Mouse (Mus musculus) spleen, adult 12 weeks (tissue): ENCODE measurements at regions not wholly inside any gene's neighbourhood (a gene's known extent, or its start where the extent isn't known, plus 50 kb on each side); places are given as distances from the start of the nearest gene placed in this dataset.

ENCODE experiments used
- DNase-seq: peaks from one replicate; pipeline ENCODE4 v3.0.0; 2022; ENCODE audit warnings: low spot score

DNA sequence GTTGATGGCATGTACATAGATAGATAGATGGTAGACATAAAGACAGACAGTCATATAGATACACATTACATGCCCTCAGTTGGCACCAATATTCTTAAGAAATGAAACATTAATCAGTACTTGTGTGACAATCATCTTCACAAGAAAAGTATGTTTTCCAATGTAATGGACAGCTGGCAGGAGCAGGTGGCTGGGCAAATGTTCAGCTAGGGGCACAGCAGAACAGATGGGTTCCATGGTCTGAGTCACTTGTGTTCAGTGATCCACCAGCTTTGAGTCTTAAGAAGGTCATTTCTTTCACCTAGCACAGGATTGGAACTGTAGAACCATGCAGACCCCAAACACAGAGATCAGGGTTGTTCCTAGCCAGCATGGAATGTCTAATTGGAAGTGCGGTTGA lies 2631.2 kb upstream of the 5930422O12Rik start:
- DNase-seq: no peak

DNA sequence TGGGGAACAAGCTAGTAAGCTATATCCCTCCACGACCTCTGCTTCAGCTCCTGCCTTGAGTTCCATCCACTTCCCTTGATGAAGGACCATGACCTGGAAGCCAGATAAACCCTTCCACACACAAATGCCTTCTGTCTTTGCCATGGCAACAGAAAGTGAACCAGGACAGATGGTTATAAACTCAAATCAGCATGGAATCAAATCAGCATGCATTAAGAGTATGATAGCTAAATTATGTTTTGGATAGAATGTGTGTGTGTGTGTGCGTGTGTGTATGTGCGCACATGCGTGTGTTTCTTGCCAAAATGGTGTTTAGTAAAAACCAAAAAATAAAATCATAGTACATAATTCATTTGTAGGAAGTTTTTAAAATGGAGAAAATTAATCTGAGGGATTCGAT lies 2611.5 kb upstream of the 5930422O12Rik start:
- DNase-seq: no peak

GRCm38 (mm10) chr8:30822835-30823587 lies 2605.5 kb upstream of the 5930422O12Rik start:
- no peak for DNase-seq

- DNase-seq: no peak
Observed at GRCm38 (mm10) chr8:30823588-30823938, 2604.9 kb upstream of the 5930422O12Rik start.

GRCm38 (mm10) chr8:30826021-30826420 lies 2602.5 kb upstream of the 5930422O12Rik start:
- DNase-seq: no peak

DNA sequence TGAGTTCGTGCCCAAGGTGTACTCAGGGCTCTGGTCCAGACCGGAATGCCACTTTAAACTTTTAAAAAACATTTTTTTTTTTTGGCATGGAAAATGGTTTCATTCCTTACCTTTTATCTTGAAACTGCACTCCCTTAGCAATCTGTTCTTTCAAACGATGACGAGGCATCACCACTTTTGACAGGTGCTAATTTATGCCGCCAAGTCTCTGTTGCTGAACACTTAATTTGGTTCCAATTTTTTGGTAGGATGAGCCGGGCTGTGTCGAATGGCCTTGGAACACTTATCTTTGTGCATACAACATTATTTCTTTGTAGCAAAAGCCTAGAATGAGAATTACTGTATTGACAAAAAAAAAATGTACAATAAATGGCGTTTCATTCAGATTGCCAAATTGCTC lies 2590.5 kb upstream of the 5930422O12Rik start:
- no peak for DNase-seq

DNA sequence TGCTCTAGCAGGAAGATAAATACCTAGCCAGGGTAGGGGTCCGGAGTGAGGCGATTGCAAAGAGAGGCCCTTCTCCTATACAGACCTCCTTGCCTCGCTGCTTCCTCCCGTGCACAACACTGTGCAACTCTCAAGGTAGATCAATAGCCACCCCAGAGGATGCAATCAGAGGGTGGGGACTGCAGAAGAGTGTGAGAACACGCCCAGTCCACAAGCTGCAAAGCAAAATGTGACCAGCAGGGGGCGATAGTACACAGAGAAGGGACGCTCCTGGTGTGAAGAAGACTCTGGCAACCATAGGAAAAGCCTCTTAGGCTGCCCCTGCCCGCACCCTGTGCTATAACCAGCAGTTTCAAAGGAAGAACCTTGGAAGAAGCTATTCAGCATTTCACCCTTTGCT lies 2588.4 kb upstream of the 5930422O12Rik start:
- DNase-seq: no peak

DNA sequence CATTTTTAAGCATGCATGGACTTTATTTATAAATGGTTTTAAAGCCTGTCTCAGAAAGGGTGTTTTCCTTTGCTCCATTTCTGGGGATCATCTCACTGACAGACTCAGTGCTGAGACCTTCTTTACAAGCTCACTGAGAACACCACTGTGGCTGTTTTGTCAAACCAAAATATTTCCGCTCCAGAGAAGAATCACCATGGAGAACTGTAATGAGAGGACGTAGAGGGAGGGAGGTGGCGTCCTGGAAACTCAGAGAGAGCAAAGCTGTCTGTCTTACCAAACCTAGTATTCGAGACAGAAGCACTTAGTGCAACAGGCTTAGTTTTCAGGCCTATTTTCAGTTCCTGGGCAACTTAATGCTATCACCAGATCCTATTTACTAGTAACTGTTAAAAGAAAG lies 2565.5 kb upstream of the 5930422O12Rik start:
- no peak for DNase-seq

DNA sequence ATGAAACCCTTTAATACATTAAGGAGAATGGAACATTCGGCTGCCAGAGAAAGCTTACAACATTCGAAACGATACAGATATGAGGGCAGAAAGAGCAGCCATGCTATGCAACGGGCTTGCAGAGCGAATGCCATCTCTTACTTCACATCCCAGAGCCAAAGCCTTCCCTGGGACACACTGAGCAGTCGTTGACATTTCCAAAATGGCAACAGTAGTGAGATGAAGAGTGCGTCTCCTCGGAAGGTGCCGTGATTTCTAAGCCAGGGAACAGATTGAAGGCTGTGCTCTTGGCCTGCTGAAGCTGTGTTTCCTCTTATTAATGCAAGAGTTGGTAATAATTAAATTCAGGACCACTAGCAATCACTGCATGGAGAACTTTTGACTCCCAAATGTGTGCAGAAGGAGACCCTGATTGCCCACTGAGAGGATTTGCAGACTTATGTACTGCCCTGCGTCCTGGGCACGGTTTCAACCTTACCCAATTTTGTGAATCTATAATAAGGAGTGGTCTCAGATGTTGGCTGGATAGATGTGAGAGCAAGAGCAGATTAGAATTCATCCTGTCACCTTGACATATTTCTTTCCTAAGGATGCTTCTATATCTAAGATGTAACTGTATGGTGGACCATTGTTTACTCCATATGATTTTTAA lies 2522.3 kb upstream of the 5930422O12Rik start:
- no peak for DNase-seq

DNA sequence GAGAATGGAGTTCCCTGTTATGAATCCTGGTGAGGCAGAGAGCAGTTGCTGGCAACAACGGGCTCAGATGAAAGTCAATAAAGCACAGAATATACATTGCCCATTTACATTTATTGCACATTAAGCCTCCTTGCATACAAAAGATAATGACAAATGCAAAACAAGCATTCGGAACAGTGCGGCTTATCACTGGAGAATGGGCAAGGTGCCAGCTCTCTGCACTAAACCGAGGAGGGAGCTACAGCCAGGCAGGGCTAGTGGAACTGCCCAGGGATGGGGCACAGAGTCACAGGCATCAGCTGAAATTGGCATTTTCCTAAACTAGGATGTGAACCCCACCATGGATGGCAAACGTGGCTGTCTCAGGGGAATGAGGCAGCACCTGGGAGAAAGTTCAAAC lies 2514.8 kb upstream of the 5930422O12Rik start:
- DNase-seq: no peak

DNA sequence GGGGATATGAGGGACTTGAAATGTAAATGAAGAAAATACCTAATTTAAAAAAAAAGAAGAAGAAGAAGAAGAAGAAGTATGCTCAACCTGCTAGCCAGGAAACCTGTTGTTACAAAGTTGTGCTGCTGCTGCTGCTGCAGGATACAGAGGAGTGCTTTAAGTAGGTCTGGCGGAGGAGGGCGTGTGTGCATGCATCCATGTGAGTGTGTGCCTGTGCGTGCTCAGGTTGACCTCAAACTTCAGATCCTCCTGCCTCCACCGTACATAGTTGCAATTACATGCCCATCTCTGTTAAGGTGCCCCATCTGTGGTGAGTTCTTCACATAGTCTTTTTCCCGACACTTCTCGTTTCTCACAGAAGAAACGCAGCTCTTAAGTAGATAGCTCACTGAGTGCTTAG lies 2513.4 kb upstream of the 5930422O12Rik start:
- DNase-seq: no peak

DNA sequence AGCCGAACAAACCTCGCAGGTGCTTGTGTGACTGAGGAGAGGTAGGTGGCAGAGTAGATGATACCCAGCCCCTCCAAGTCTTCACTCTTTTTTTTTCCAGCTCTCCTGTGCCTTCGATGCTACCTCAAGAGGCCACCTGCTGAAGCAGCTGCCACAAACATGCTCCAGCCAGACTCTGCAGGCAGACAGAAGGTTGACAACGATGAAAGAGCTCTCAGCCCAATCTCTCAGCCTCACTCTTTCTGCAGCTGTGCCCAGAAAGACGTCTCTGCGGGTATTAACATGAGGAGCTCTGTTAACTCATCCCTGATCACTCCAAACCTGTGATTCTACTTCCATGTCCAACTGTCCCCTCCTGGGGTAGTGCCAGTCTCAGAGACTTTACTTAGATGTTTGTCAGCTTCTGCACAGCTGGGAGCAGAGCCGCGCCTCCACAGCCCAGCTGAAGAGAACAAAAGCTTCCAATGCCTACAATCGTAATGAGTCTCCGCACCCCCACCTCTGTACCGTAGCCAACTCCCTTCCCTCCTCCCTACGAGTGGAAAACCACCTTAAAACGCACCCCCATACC lies 2512.8 kb upstream of the 5930422O12Rik start:
- no peak for DNase-seq

DNA sequence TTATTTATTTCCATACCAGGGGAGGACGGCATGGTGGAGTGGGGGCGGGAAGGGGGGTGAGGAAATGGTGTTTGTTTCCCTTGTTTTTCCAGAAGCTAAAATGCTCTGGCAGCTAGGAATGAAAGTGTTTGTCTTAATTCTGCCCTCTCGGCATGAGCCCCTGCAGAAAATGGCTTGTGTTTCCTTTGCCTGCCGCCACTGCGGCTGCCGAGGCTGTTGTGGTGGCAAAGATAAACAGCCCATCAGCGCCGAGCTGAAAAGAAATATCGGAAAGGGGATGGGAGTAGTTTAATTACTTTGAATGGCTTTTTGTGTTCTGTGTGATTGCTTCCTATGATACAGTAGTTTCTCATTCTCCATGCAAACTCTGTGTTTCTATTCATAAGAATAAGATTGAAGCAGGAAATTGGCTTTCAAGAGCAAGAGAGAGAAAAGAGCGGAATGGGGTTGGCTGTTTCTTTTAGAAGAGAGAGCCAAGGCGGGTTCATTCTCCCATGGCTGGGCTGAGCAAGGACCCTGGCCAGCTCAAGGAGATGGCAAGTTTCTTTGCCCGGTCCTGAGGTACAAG lies 2512.2 kb upstream of the 5930422O12Rik start:
- no peak for DNase-seq

DNA sequence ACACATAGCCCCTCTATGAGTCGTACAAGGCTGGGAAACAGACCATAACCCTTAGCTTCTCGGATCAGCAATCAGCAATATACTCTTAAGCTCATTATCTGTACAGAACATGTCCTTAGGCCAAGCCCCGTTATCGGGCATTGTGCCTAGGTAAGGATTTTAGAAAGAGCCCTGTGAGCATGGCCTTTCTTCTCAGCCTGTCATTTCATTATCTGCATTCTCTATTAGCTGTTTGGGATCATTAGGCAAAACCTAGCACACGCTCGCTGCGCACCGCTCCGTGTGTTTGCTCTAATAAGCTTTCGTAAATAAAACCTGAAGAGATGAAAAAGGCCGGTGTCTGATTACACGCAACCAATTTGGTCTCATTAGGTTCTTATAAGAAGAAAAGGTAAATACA lies 2507.1 kb upstream of the 5930422O12Rik start:
- no peak for DNase-seq

GRCm38 (mm10) chr8:30923301-30924159 lies 2505.0 kb upstream of the 5930422O12Rik start:
- no peak for DNase-seq

- DNase-seq: no peak
Observed at GRCm38 (mm10) chr8:30924160-30924534, 2504.4 kb upstream of the 5930422O12Rik start.

- no peak for DNase-seq
Observed at GRCm38 (mm10) chr8:30924656-30925055, 2503.9 kb upstream of the 5930422O12Rik start.

GRCm38 (mm10) chr8:30937449-30938075 lies 2490.9 kb upstream of the 5930422O12Rik start:
- DNase-seq: no peak

- DNase-seq: no peak
Observed at GRCm38 (mm10) chr8:30940901-30941300, 2487.6 kb upstream of the 5930422O12Rik start.

DNA sequence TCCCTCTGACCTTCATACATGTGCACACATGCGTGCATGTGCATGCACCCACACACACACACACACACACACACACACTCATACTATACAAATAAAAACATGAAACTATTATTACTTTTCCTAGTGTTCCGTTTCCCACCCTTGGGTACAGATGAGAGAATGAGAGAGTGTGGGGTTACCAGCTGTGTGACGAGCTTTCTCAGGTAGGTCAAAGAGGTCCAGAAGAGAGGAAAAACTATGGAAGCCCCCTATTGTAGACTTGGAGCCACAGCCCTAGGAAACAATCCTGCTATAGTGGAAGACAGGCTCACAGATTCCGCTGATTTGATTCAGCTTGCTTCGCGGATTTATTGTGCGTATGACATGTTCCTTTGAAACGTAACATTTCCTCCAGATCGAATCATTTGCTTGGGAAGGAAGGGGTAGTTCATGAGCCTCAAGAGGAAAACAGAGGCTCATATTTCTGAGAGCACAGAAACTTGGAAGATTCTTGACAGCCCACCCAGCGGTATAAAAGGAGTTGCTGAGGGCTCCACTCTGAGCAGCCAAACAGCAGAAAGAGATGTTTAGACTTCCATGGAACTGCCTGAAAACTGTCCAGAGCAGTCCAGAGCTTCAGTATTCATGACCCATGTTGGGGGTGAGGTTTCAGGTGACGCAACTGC lies 2486.9 kb upstream of the 5930422O12Rik start:
- DNase-seq: no peak
